Mouse (Mus musculus): ENCODE data around the gene Snx21.

GRCm38 (mm10) chr2:164834531-164834930, 48.9 kb downstream of the Snx21 start:
- TF ChIP-seq POLR2A (IDR thresholded peaks at IDR 0.05; ENCODE audit: insufficient read length, low read depth) = no peak
- no peak for TF ChIP-seq MAX (IDR thresholded peaks at IDR 0.05; ENCODE audit: low read depth)
- TF ChIP-seq USF1 (IDR thresholded peaks at IDR 0.05; ENCODE audit: low read depth) = no peak
- TF ChIP-seq POLR2AphosphoS2 (IDR thresholded peaks at IDR 0.05; ENCODE audit: insufficient read length, low read depth) = peak; percentile 18
- no peak for TF ChIP-seq TCF12 (IDR thresholded peaks at IDR 0.05; ENCODE audit: insufficient read depth, poor library complexity, severe bottlenecking)
- TF ChIP-seq MYOG (IDR thresholded peaks at IDR 0.05; ENCODE audit: control insufficient read depth in 1 of 3, insufficient read depth in 1 of 3, insufficient read length in 2 of 3, low read depth in 2 of 3) = no peak

All from myocyte (in vitro differentiated cells).